Mouse (Mus musculus): ENCODE results near the gene Kit. TPM values are rescaled to one million over a fixed set of nuclear protein-coding genes. Genes with fewer than 3 reads are reported as not detected.

The Kit gene
- total RNA-seq, 2 experiments from 2014 or later: 84.4 to 91.7 TPM

GRCm38 (mm10) chr5:75632846-75633640 lies 58.3 kb downstream of the Kit start:
- DNase-seq (ENCODE audit: low spot score in 2 of 2): peak; percentile 41 to 45

- no peak for DNase-seq (ENCODE audit: low spot score in 2 of 2)
Observed at GRCm38 (mm10) chr5:75635385-75635784, 60.7 kb downstream of the Kit start.

DNA sequence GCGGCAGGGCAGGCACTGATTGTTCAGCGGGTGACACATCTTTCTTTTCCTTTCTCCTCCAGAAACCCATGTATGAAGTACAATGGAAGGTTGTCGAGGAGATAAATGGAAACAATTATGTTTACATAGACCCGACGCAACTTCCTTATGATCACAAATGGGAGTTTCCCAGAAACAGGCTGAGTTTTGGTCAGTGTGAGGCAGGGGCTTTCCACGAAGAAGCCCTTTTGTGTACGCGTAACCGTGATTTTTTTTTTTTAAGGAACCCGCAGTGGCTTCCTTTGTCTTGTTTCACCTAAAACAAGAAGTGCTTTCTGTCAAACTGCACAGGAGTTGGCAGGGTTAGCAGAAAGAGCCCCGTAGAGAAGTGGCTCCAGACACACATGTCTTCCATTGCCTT lies 65.9 kb downstream of the Kit start:
- no peak for DNase-seq (ENCODE audit: low spot score in 2 of 2)

GRCm38 (mm10) chr5:75647046-75647445 lies 72.3 kb downstream of the Kit start:
- DNase-seq (ENCODE audit: low spot score in 2 of 2): no peak

DNA sequence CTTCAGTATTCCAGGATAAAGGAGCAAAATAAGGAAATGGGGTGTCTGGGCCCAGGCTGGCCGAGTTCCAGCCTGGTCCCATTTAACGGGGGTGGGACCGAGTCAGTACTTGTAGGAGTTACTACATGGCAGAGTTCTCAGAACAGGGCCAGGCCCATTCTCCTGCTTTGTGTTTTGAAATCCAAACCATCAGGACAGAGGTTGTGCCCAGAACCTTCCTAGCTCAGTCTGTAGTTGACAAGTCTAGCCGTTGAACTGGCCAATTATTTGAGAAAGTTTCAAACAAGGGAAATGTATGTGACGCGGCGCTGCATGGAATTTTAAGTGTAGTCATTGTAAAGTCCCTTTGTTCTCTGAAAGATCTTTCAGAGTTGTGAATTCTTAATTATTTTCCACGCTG lies 75.8 kb downstream of the Kit start:
- no peak for DNase-seq (ENCODE audit: low spot score in 2 of 2)

- no peak for DNase-seq (ENCODE audit: low spot score in 2 of 2)
Observed at GRCm38 (mm10) chr5:75653431-75653830, 78.7 kb downstream of the Kit start.

DNA sequence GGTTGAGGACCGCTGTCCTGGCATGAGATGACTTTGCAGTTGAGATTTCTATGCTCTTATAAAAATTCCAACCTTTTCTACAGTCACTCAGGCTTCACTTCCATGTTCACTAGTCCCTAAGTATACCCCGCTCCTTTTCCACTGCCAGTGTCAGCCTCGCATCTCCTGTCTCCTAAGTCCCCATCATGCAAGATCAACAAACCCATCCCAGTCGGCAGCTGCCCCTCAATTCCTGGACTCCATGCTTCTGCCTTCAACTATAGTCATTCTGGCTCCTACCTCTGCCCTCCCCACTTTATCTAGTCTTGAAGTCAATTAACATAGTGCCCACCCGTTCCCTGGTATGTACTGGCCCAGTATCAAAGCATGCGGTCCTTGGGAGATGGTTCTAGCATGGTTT lies 83.9 kb downstream of the Kit start:
- no peak for DNase-seq (ENCODE audit: low spot score in 2 of 2)

DNA sequence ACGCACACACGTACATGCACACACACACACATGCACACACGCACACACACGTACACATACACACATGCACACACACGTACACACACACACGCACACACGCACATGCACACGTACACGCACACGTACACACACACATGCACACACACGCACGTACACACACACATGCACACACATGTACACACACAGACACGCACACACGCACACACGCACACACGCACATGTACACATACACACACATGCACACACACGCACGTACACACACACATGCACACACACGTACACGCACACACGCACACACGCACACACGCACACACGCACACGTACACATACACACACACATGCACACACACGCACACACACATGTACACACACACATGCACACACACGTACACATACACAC lies 85.6 kb downstream of the Kit start:
- DNase-seq (ENCODE audit: low spot score in 2 of 2): no peak

- no peak for DNase-seq (ENCODE audit: low spot score in 2 of 2)
Observed at GRCm38 (mm10) chr5:75662466-75662865, 87.8 kb downstream of the Kit start.

GRCm38 (mm10) chr5:75663768-75664167 lies 89.1 kb downstream of the Kit start:
- DNase-seq (ENCODE audit: low spot score in 2 of 2): no peak

DNA sequence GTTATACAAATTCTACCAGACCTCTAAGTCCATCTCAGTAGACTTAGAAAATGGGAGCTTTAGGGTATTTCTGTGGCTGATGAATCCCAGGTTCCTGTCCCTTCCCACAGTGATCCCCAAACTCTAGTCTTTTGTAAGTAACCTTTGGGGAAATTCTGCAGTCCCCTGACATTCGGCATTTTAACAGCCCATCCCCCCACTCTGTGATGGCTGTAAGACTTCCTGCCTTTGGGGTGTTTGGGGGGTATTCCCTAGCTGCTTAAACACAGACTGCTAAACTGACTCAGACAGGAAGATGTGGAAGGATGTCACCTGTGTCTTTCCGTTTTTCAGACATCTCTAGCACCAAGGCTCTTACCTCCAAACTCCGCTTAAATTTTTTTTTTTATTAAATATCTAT lies 92.4 kb downstream of the Kit start:
- no peak for DNase-seq (ENCODE audit: low spot score in 2 of 2)

DNA sequence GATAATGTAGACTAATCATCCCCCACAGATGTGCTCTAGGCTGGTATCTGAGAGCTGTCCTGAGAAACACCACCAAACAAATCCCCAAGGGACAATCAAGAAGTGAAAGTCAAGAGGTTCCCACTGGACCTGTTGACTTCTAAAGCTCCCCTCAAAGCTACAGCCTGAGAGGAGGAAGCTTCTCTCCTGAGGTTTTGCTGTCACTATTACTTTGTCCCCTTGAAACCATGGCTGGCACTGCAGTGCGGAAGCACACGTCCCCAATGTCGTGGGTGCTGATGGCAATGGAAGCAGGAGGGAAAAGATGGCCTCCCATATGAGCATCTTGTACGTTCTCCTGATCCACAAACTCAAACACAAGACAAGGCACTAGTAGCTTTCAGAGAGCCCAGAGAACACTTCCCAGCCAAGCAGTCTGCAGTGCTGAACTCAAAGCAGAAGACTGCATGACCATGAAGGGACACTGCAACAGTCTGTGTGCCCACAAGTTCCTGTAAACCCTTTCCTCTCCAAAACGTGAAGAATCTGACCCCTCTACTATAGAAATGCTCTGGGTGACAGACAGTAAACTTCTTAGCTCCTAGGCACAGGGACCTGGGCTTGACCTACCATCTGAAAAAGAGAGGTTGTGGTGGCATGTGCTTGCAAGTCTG lies 96.5 kb downstream of the Kit start:
- no peak for DNase-seq (ENCODE audit: low spot score in 2 of 2)

- no peak for DNase-seq (ENCODE audit: low spot score in 2 of 2)
Observed at GRCm38 (mm10) chr5:75676024-75676423, 101.3 kb downstream of the Kit start.

DNA sequence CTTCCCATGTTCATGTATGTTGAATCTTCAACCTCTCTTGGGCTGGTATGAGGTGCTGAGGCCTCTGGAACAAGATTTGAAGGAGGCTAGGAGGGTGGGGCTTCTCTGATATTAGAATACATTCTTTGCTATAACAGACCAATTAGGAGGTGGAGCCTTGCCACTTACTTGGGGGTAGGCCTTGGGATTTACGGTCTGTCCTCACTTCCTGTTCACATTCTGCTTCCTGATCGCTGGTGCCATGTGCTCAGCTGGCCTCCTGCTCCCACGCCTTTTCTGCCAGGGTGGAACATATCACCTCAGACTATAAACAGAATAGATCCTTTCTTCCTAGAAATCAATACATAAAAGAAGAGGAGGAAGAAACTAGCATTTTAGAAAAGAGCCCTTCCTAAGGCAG lies 105.2 kb downstream of the Kit start:
- no peak for DNase-seq (ENCODE audit: low spot score in 2 of 2)

DNA sequence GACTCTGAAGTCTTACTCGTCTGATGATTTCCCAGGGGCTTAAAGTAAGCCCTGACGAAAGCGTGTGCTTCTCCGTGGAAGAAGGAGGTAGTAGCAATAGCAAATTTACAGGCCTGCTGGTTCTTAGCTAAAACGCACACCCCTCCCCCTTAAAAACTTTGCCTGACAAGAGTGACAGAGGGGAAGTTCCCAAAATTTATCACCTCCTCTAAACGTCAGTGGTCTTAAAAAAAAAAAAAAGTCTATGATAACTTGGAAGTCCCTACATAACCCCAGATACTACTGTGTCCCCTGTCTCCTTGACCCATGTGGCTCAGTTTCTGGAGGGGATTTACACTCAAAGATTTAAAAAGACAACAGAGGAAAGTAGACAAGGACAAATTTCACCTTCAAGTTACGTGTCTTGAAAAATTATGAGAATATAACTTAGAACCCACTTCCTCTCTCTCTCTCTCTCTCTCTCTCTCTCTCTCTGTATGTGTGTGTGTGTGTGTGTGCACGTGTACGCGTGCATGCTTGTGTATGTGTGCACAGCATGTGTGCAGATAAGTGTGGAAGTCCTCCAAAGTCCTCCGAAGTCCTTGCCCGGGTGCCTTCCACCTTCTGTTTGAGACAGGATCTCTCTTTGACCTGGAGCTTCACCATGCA lies 120.6 kb downstream of the Kit start:
- DNase-seq (ENCODE audit: low spot score in 2 of 2): no peak

DNA sequence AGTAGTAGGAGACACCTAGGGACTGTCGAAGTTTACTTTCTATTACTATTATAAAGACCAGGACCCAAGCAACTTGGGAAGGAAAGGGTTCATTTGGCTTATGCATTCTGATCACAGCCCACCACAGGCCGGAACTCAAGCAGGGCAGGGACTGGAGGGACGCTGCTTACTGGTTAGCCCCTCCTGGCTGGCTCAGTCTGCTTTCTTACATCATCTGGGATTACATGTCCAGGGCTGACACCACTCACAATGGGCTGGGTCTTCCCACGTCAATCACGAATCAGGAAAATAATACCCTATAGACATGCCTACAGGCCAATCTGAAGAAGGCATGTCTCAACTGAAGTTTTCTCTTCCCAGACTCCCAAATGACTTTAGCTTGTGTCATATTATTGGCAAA lies 122.2 kb downstream of the Kit start:
- DNase-seq (ENCODE audit: low spot score in 2 of 2): no peak

GRCm38 (mm10) chr5:75698556-75698955 lies 123.8 kb downstream of the Kit start:
- DNase-seq (ENCODE audit: low spot score in 2 of 2): no peak

DNA sequence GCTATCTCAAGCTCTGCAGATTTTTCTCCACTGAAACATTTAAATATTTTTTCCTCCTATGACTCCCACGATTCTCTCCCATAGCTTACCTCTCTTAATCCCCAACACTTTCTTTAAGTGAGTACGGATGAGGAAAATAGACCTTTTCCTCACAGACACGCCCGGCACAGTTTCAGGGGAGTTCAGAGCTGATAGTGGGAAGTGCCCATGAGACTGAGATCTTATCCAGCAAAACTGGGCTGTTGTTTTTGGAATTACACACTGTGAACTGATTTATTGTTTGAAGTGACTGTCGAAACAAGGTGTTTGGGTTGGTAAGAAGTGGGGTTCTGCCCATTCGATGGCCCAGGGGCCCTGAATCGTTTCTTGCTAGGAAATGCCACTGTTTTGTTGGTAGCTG lies 124.4 kb downstream of the Kit start:
- no peak for DNase-seq (ENCODE audit: low spot score in 2 of 2)

- DNase-seq (ENCODE audit: low spot score in 2 of 2): peak in 1 of 2 experiments; percentile 22
Observed at GRCm38 (mm10) chr5:75699516-75699915, 124.8 kb downstream of the Kit start.

- DNase-seq (ENCODE audit: low spot score in 2 of 2): peak in 1 of 2 experiments; percentile 13
Observed at GRCm38 (mm10) chr5:75701662-75702061, 126.9 kb downstream of the Kit start.

DNA sequence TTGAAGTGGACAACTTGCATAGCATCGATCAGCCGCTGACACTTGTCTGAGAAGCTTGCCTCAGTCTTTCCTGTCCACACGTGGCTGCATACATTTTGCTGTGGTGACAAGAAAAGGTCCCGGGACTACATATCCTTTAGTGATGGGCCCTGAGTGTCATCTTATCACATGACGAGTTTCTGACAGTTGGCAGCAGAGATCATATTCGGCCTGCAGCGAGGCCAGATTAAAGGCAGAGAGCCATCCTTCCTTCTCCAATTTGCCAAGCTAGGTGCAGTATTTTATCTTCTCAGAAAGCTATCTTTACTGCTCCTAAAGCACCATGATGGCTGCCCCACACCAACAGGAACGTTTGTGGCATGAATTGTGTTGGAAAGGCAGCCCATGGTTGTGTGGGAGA lies 127.4 kb downstream of the Kit start:
- no peak for DNase-seq (ENCODE audit: low spot score in 2 of 2)

- no peak for DNase-seq (ENCODE audit: low spot score in 2 of 2)
Observed at GRCm38 (mm10) chr5:75704584-75705175, 130.0 kb downstream of the Kit start.

Data from layer of hippocampus, postnatal 10 days (tissue).